13 mouse cellular contexts compared by ENCODE assay signal in genomic region chr19:53080487-53080886, GRCm38 (mm10). TPM values are rescaled to one million over a fixed set of nuclear protein-coding genes. Genes with fewer than 3 reads are reported as not detected.
DNase-seq lines count a peak whose midpoint lies in the region; ATAC-seq and TF ChIP-seq lines count a peak whose summit lies in the region.
"Had no signal": no experiment of that assay in that cellular context is flagged by ENCODE, and none has a peak within 500 bp of the region (broad histone marks: within the 10 kb centered on the region; RNA-seq: fewer than 3 reads in every experiment).

No protein-coding gene starts in this region.

- peak; percentile 10 for DNase-seq in midbrain, embryonic 11.5 days (ENCODE audit: low spot score, missing footprints)
- DNase-seq in midbrain, embryonic 10.5 days (ENCODE audit: low spot score): no peak
- peak; percentile 70 for DNase-seq in stomach, postnatal 0 days (ENCODE audit: low spot score)
- DNase-seq in heart, embryonic 10.5 days (ENCODE audit: low spot score): no peak
- DNase-seq: adrenal gland, adult 8-10 months; gastrocnemius, postnatal 14 days; thymus, postnatal 25 days had no signal

- no peaks in the 10 kb centered on the region for H3K36me3 ChIP-seq in midbrain, embryonic 11.5 days (ENCODE audit: control insufficient read depth, insufficient read depth, low read length)
- no peaks in the 10 kb centered on the region for H3K36me3 ChIP-seq in midbrain, embryonic 10.5 days
- no peaks in the 10 kb centered on the region for H3K36me3 ChIP-seq in intestine, embryonic 16.5 days (ENCODE audit: control insufficient read depth, insufficient read depth, low read length)
- H3K36me3 ChIP-seq in limb, embryonic 13.5 days: no peaks in the 10 kb centered on the region
- no peaks in the 10 kb centered on the region for H3K36me3 ChIP-seq in stomach, postnatal 0 days (ENCODE audit: control insufficient read depth, insufficient read depth, low read length)
- peaks cover 5% of the 10 kb centered on the region; the same call in 1 of the 2 replicates for H3K36me3 ChIP-seq in heart, embryonic 10.5 days
- H3K36me3 ChIP-seq: liver, embryonic 12.5 days; midbrain, embryonic 15.5 days had no signal

- WGBS in midbrain, embryonic 11.5 days: 78% methylated on average over 3 of the region's 3 CpGs
- 80% methylated on average over 3 of the region's 3 CpGs for WGBS in midbrain, embryonic 10.5 days
- WGBS in intestine, embryonic 16.5 days: 36% methylated on average over 3 of the region's 3 CpGs
- WGBS in limb, embryonic 13.5 days: 13% methylated on average over 3 of the region's 3 CpGs
- 39% methylated on average over 3 of the region's 3 CpGs for WGBS in stomach, postnatal 0 days
- 68% methylated on average over 3 of the region's 3 CpGs for WGBS in heart, embryonic 10.5 days

- TF ChIP-seq CTCF in stomach, postnatal 0 days (IDR thresholded peaks at IDR 0.05; ENCODE audit: low read depth): no peak

- H3K4me1 ChIP-seq in midbrain, embryonic 11.5 days (ENCODE audit: control insufficient read depth, insufficient read depth, low read length): no peaks in the 10 kb centered on the region
- H3K4me1 ChIP-seq in midbrain, embryonic 10.5 days: peaks cover 27% of the 10 kb centered on the region
- peaks cover 39% of the 10 kb centered on the region for H3K4me1 ChIP-seq in intestine, embryonic 16.5 days (ENCODE audit: control insufficient read depth, insufficient read depth, low read length)
- peaks cover 77% of the 10 kb centered on the region for H3K4me1 ChIP-seq in limb, embryonic 13.5 days
- peaks cover 10% of the 10 kb centered on the region for H3K4me1 ChIP-seq in stomach, postnatal 0 days (replicated peaks; ENCODE audit: control insufficient read depth, insufficient read depth)
- H3K4me1 ChIP-seq in heart, embryonic 10.5 days: peaks cover 38% of the 10 kb centered on the region
- H3K4me1 ChIP-seq: midbrain, embryonic 15.5 days had no signal

- H3K9ac ChIP-seq in midbrain, embryonic 11.5 days (ENCODE audit: low read length): no peak overlapping the region
- H3K9ac ChIP-seq in intestine, embryonic 16.5 days (ENCODE audit: low read depth, low read length): no peak overlapping the region
- H3K9ac ChIP-seq in limb, embryonic 13.5 days: no peak overlapping the region
- no peak overlapping the region for H3K9ac ChIP-seq in stomach, postnatal 0 days (ENCODE audit: low read length)
- H3K9ac ChIP-seq: liver, embryonic 12.5 days; midbrain, embryonic 15.5 days had no signal

- H3K27me3 ChIP-seq in midbrain, embryonic 11.5 days (ENCODE audit: control insufficient read depth, insufficient read depth, low read length): no peaks in the 10 kb centered on the region
- H3K27me3 ChIP-seq in midbrain, embryonic 10.5 days (ENCODE audit: low read depth, poor library complexity, severe bottlenecking): no peaks in the 10 kb centered on the region
- no peaks in the 10 kb centered on the region for H3K27me3 ChIP-seq in intestine, embryonic 16.5 days (replicated peaks; ENCODE audit: control insufficient read depth, insufficient read depth, low read length)
- H3K27me3 ChIP-seq in limb, embryonic 13.5 days: no peaks in the 10 kb centered on the region
- H3K27me3 ChIP-seq in stomach, postnatal 0 days (ENCODE audit: control insufficient read depth, insufficient read depth, low read length): no peaks in the 10 kb centered on the region
- no peaks in the 10 kb centered on the region for H3K27me3 ChIP-seq in heart, embryonic 10.5 days (ENCODE audit: insufficient read depth, poor library complexity, severe bottlenecking)
- H3K27me3 ChIP-seq: midbrain, embryonic 15.5 days had no signal

- no peak overlapping the region for H3K27ac ChIP-seq in midbrain, embryonic 11.5 days (ENCODE audit: low read depth, low read length)
- no peak overlapping the region for H3K27ac ChIP-seq in midbrain, embryonic 10.5 days (replicated peaks)
- H3K27ac ChIP-seq in intestine, embryonic 16.5 days (ENCODE audit: low read length): peak overlapping the region; percentile 88
- peak overlapping the region; percentile 83; the same call in 1 of the 2 replicates for H3K27ac ChIP-seq in limb, embryonic 13.5 days
- peak overlapping the region; percentile 74 for H3K27ac ChIP-seq in stomach, postnatal 0 days (replicated peaks)
- no peak overlapping the region for H3K27ac ChIP-seq in heart, embryonic 10.5 days
- H3K27ac ChIP-seq: liver, embryonic 12.5 days; midbrain, embryonic 15.5 days had no signal

- no peak overlapping the region for H3K4me2 ChIP-seq in midbrain, embryonic 11.5 days
- no peak overlapping the region for H3K4me2 ChIP-seq in intestine, embryonic 16.5 days (ENCODE audit: low read depth, low read length)
- peak overlapping the region; percentile 26; the same call in 1 of the 2 replicates for H3K4me2 ChIP-seq in limb, embryonic 13.5 days (replicated peaks)
- H3K4me2 ChIP-seq in stomach, postnatal 0 days (replicated peaks; ENCODE audit: low read depth): no peak overlapping the region
- H3K4me2 ChIP-seq: liver, embryonic 12.5 days; midbrain, embryonic 15.5 days had no signal

- TF ChIP-seq EP300 in stomach, postnatal 0 days (optimal IDR thresholded peaks at IDR 0.05): no peak

- H3K9me3 ChIP-seq in midbrain, embryonic 11.5 days (ENCODE audit: control insufficient read depth, low read length): no peaks in the 10 kb centered on the region
- H3K9me3 ChIP-seq in midbrain, embryonic 10.5 days (replicated peaks): 0 out of 2 replicates have a peak, but pooled peaks cover 5% of the 10 kb centered on the region
- no peaks in the 10 kb centered on the region for H3K9me3 ChIP-seq in intestine, embryonic 16.5 days (ENCODE audit: control insufficient read depth, low read length)
- H3K9me3 ChIP-seq in limb, embryonic 13.5 days: no peaks in the 10 kb centered on the region
- no peaks in the 10 kb centered on the region for H3K9me3 ChIP-seq in stomach, postnatal 0 days (ENCODE audit: control insufficient read depth, low read length)
- H3K9me3 ChIP-seq in heart, embryonic 10.5 days: 0 out of 2 replicates have a peak, but pooled peaks cover 4% of the 10 kb centered on the region
- H3K9me3 ChIP-seq: liver, embryonic 12.5 days; midbrain, embryonic 15.5 days had no signal

- ATAC-seq in midbrain, embryonic 11.5 days (ENCODE audit: low FRiP score): no peak
- ATAC-seq in intestine, embryonic 16.5 days: peak; percentile 91
- ATAC-seq in limb, embryonic 13.5 days (ENCODE audit: low FRiP score, low read depth): no peak
- ATAC-seq in stomach, postnatal 0 days (ENCODE audit: low FRiP score, low TSS enrichment): peak; percentile 91
- no peak for ATAC-seq in erythroid progenitor cell, adult 5-6 weeks (replicated peaks; ENCODE audit: low FRiP score, poor library complexity, severe bottlenecking)
- ATAC-seq: liver, embryonic 12.5 days; midbrain, embryonic 15.5 days had no signal

- no peak overlapping the region for H3K4me3 ChIP-seq in midbrain, embryonic 11.5 days (ENCODE audit: low read depth, low read length)
- H3K4me3 ChIP-seq in midbrain, embryonic 10.5 days: no peak overlapping the region
- no peak overlapping the region for H3K4me3 ChIP-seq in intestine, embryonic 16.5 days (ENCODE audit: low read length)
- no peak overlapping the region for H3K4me3 ChIP-seq in limb, embryonic 13.5 days
- H3K4me3 ChIP-seq in stomach, postnatal 0 days (ENCODE audit: low read depth, low read length): no peak overlapping the region
- no peak overlapping the region for H3K4me3 ChIP-seq in heart, embryonic 10.5 days
- H3K4me3 ChIP-seq: liver, embryonic 12.5 days; midbrain, embryonic 15.5 days; myocyte had no signal

RNA-seq across cellular contexts. Expression of gene Xpnpep1, which starts 40.5 kb away (rescaled TPM):
- 148 and 150 TPM in 2 replicates for polyA plus RNA-seq in midbrain, embryonic 11.5 days (2014; fragmentation: Nextera tagmentation; extraction: Ambion mirVana)
- polyA plus RNA-seq in midbrain, embryonic 10.5 days (2016; fragmentation: Nextera tagmentation; extraction: Ambion mirVana): 147 and 150 TPM in 2 replicates
- polyA plus RNA-seq in intestine, embryonic 16.5 days (2015; fragmentation: Nextera tagmentation; extraction: Ambion mirVana): 231 and 264 TPM in 2 replicates
- polyA plus RNA-seq in limb, embryonic 13.5 days (2015; fragmentation: Nextera tagmentation; extraction: Ambion mirVana): 153 and 163 TPM in 2 replicates
- 106 and 111 TPM in 2 replicates for polyA plus RNA-seq in stomach, postnatal 0 days (2015; fragmentation: Nextera tagmentation; extraction: Ambion mirVana)
- 36.4 and 45.7 TPM in 2 replicates for total RNA-seq in erythroid progenitor cell, adult 5-6 weeks (2015; ENCODE audit: low replicate concordance)
- total RNA-seq in erythroid progenitor cell, adult 5-6 weeks (2017; ENCODE audit: low replicate concordance): 27.3 and 49.2 TPM in 2 replicates
- polyA plus RNA-seq in heart, embryonic 10.5 days (2016; fragmentation: Nextera tagmentation; extraction: Ambion mirVana): 193 and 211 TPM in 2 replicates

RNA-seq across cellular contexts. Expression of gene Add3, which starts 59.8 kb away (rescaled TPM):
- polyA plus RNA-seq in midbrain, embryonic 11.5 days (2014; fragmentation: Nextera tagmentation; extraction: Ambion mirVana): 49.7 and 53.8 TPM in 2 replicates
- polyA plus RNA-seq in midbrain, embryonic 10.5 days (2016; fragmentation: Nextera tagmentation; extraction: Ambion mirVana): 48.7 and 50.2 TPM in 2 replicates
- 120 and 121 TPM in 2 replicates for polyA plus RNA-seq in intestine, embryonic 16.5 days (2015; fragmentation: Nextera tagmentation; extraction: Ambion mirVana)
- 93.1 and 97.6 TPM in 2 replicates for polyA plus RNA-seq in limb, embryonic 13.5 days (2015; fragmentation: Nextera tagmentation; extraction: Ambion mirVana)
- polyA plus RNA-seq in stomach, postnatal 0 days (2015; fragmentation: Nextera tagmentation; extraction: Ambion mirVana): 48.2 and 52.4 TPM in 2 replicates
- total RNA-seq in erythroid progenitor cell, adult 5-6 weeks (2015; ENCODE audit: low replicate concordance): 24.9 and 26.4 TPM in 2 replicates
- total RNA-seq in erythroid progenitor cell, adult 5-6 weeks (2017; ENCODE audit: low replicate concordance): 10.1 and 24.5 TPM in 2 replicates
- polyA plus RNA-seq in heart, embryonic 10.5 days (2016; fragmentation: Nextera tagmentation; extraction: Ambion mirVana): 128 and 173 TPM in 2 replicates

Comparison
In these comparisons a context has a peak if more than half of its experiments do, and no peak if none do; other contexts are left out.
1. DNase-seq: peak in midbrain, embryonic 11.5 days (single experiment) and stomach, postnatal 0 days (single experiment); none in midbrain, embryonic 10.5 days (single experiment) and heart, embryonic 10.5 days (single experiment).
2. ATAC-seq: peak in intestine, embryonic 16.5 days (single experiment) and stomach, postnatal 0 days (single experiment); none in midbrain, embryonic 11.5 days (single experiment), limb, embryonic 13.5 days (single experiment) and erythroid progenitor cell, adult 5-6 weeks (single experiment).
3. H3K27ac ChIP-seq: peak in intestine, embryonic 16.5 days (single experiment), limb, embryonic 13.5 days (single experiment) and stomach, postnatal 0 days (single experiment); none in midbrain, embryonic 11.5 days (single experiment), midbrain, embryonic 10.5 days (single experiment) and heart, embryonic 10.5 days (single experiment).